Mouse (Mus musculus) urinary bladder, postnatal 4 days (tissue): ENCODE measurements around the gene Kalrn.
A peak's percentile ranks its signal among the peaks of the same experiment; 100 is the strongest.
"Not testable (repeated sequence)": the region's sequence is repeated elsewhere in the genome, so short reads cannot be mapped to it uniquely, and the experiment has no call there.

Experiments
- DNase-seq, 2 experiments: peaks; one replicate each; pipeline ENCODE4 v3.0.0; 2021 to 2022; ENCODE audit warnings: low spot score in 2 of 2

Kalrn gene

GRCm38 (mm10) chr16:34112490-34112889 is 460.8 kb downstream of the Kalrn start:
- no peak for DNase-seq

- DNase-seq, result no peak
Observed at GRCm38 (mm10) chr16:34110840-34111625, 462.3 kb downstream of the Kalrn start.

GRCm38 (mm10) chr16:34104427-34104826 is 468.9 kb downstream of the Kalrn start:
- DNase-seq, result no peak

- DNase-seq, result no peak
Observed at GRCm38 (mm10) chr16:34102742-34103141, 470.6 kb downstream of the Kalrn start.

- DNase-seq, result no peak
Observed at GRCm38 (mm10) chr16:34099795-34100194, 473.5 kb downstream of the Kalrn start.

- peak; percentile 56 to 74 for DNase-seq
Observed at GRCm38 (mm10) chr16:34095548-34096141, 477.7 kb downstream of the Kalrn start.

- DNase-seq, result no peak
Observed at GRCm38 (mm10) chr16:34095093-34095465, 478.3 kb downstream of the Kalrn start.

GRCm38 (mm10) chr16:34094446-34095092 is 478.8 kb downstream of the Kalrn start:
- peak in 1 of 2 experiments; percentile 38 for DNase-seq

GRCm38 (mm10) chr16:34093734-34094445 is 479.4 kb downstream of the Kalrn start:
- DNase-seq, result no peak

GRCm38 (mm10) chr16:34089528-34090095 is 483.7 kb downstream of the Kalrn start:
- no peak for DNase-seq

GRCm38 (mm10) chr16:34089022-34089421 is 484.3 kb downstream of the Kalrn start:
- DNase-seq, result no peak

GRCm38 (mm10) chr16:34088331-34088730 is 485.0 kb downstream of the Kalrn start:
- no peak for DNase-seq

- no peak for DNase-seq
Observed at GRCm38 (mm10) chr16:34084135-34084920, 489.0 kb downstream of the Kalrn start.

- no peak for DNase-seq
Observed at GRCm38 (mm10) chr16:34082494-34083469, 490.6 kb downstream of the Kalrn start.

- DNase-seq, result no peak
Observed at GRCm38 (mm10) chr16:34081683-34082438, 491.5 kb downstream of the Kalrn start.

GRCm38 (mm10) chr16:34081314-34081682 is 492.0 kb downstream of the Kalrn start:
- DNase-seq, result not testable (repeated sequence)

- no peak for DNase-seq
Observed at GRCm38 (mm10) chr16:34080818-34081217, 492.5 kb downstream of the Kalrn start.

GRCm38 (mm10) chr16:34079511-34079910 is 493.8 kb downstream of the Kalrn start:
- no peak for DNase-seq

- DNase-seq, result no peak
Observed at GRCm38 (mm10) chr16:34078732-34079131, 494.6 kb downstream of the Kalrn start.
